Mouse (Mus musculus) ES-E14 (cell line): ENCODE measurements around the gene Usf3. TPM values are rescaled to one million over a fixed set of nuclear protein-coding genes. Genes with fewer than 3 reads are reported as not detected.

Source experiments
- DNase-seq: peaks from one replicate; pipeline ENCODE4 v3.0.0-alpha.2; 2013; ENCODE audit warnings: low read depth, low spot score
- H3K27ac ChIP-seq: 2 replicates; pipeline ENCODE4 v1.5.1; 2012; ENCODE audit warnings: low read depth, mild to moderate bottlenecking, low read length, moderate library complexity, mixed read lengths; ENCODE audit not compliant: poor library complexity, insufficient read depth, severe bottlenecking
- H3K36me3 ChIP-seq: 2 replicates; pipeline ENCODE4 v1.6.1; 2012; ENCODE audit warnings: mild to moderate bottlenecking, low read length, moderate library complexity, mixed read lengths; ENCODE audit not compliant: control insufficient read depth, poor library complexity, insufficient read depth, severe bottlenecking
- H3K4me1 ChIP-seq, 2 experiments: fragments of 150-350 bp in 1 of 2; sonication (generic) in 1 of 2; 2 replicates each; pipeline ENCODE4 v1.6.1; 2012; ENCODE audit warnings: low read length in 2 of 2, mild to moderate bottlenecking in 1 of 2, mixed read lengths in 1 of 2; ENCODE audit not compliant: control insufficient read depth in 2 of 2, insufficient read depth in 2 of 2, poor library complexity in 1 of 2
- H3K4me3 ChIP-seq, 2 experiments: fragments of 150-350 bp in 1 of 2; sonication (generic) in 1 of 2; 2 replicates each; pipeline ENCODE4 v1.5.1; 2012; ENCODE audit warnings: low read length in 2 of 2, low read depth in 1 of 2, mild to moderate bottlenecking in 1 of 2, mixed read lengths in 1 of 2; ENCODE audit not compliant: insufficient read depth in 1 of 2, poor library complexity in 1 of 2, severe bottlenecking in 1 of 2
- H3K9ac ChIP-seq: 2 replicates; pipeline ENCODE4 v1.6.1; 2012; ENCODE audit warnings: low read depth, mild to moderate bottlenecking, low read length, mixed read lengths; ENCODE audit not compliant: poor library complexity, insufficient read depth, severe bottlenecking
- H3K9me3 ChIP-seq: fragments of 150-350 bp; sonication (generic); 2 replicates; pipeline ENCODE4 v1.6.1; 2012; ENCODE audit warnings: low read depth, mild to moderate bottlenecking, low read length; ENCODE audit not compliant: control insufficient read depth, insufficient read depth
- CHD2 ChIP-seq: IDR thresholded peaks from 2 replicates; pipeline ENCODE4 v1.6.1; 2014; ENCODE audit warnings: mild to moderate bottlenecking, low read depth, low read length, inconsistent platforms
- HCFC1 ChIP-seq: IDR thresholded peaks from 2 replicates; pipeline ENCODE4 v1.6.1; 2012; ENCODE audit warnings: low read length, inconsistent platforms, borderline replicate concordance; ENCODE audit not compliant: insufficient read depth
- MAFK ChIP-seq: IDR thresholded peaks from 2 replicates; pipeline ENCODE4 v1.6.1; 2014; ENCODE audit warnings: mild to moderate bottlenecking, low read depth, low read length, inconsistent platforms; ENCODE audit not compliant: insufficient read depth
- ZC3H11A ChIP-seq: IDR thresholded peaks from 2 replicates; pipeline ENCODE4 v1.6.1; 2012; ENCODE audit warnings: low read depth, mild to moderate bottlenecking, inconsistent platforms, low read length, borderline replicate concordance
- ZNF384 ChIP-seq: IDR thresholded peaks from 2 replicates; pipeline ENCODE4 v1.6.1; 2012; ENCODE audit warnings: low read depth, low read length, inconsistent platforms
- in situ Hi-C, 2 experiments: fragments of 600-800 bp; cut with MboI; formaldehyde crosslinking; loops; one replicate each; pipeline ENCODE4 v1.15.1; 2025; ENCODE audit warnings: low sequenced_read_pairs in 2 of 2, inconsistent platforms in 1 of 2; ENCODE audit not compliant: unreplicated experiment in 2 of 2
- total RNA-seq: library from RNA; depleted of rRNA; stranded (reverse); fragments of 300-350 nt; gene quantifications from 2 replicates; pipeline ENCODE4 v1.2.3, GENCODE M21; 2012

The Usf3 gene
- total RNA-seq, 1 experiment: 7.1 TPM

GRCm38 (mm10) chr16:44238835-44239263, 65.8 kb downstream of the Usf3 start:
- H3K36me3 ChIP-seq: no peaks in the 10 kb centered on the region
- DNase-seq: no peak
- TF ChIP-seq MAFK (no peak), ZC3H11A (no peak)
- no peak overlapping the region for H3K27ac ChIP-seq
- H3K9me3 ChIP-seq: no peaks in the 10 kb centered on the region
- H3K9ac ChIP-seq: no peak overlapping the region
- in situ Hi-C loops: no loop called here
- no peak overlapping the region for H3K4me3 ChIP-seq
- H3K4me1 ChIP-seq: no peaks in the 10 kb centered on the region

GRCm38 (mm10) chr16:44240406-44240805, 67.4 kb downstream of the Usf3 start:
- no peaks in the 10 kb centered on the region for H3K36me3 ChIP-seq
- no peak overlapping the region for H3K27ac ChIP-seq
- no peaks in the 10 kb centered on the region for H3K9me3 ChIP-seq
- in situ Hi-C loops: loop anchor here in 1 of 2 experiments (10.0 kb wide), 1 partner anchor 114 kb away; no protein-coding TSS in a partner anchor
- DNase-seq: no peak
- no peak overlapping the region for H3K4me3 ChIP-seq
- H3K4me1 ChIP-seq: no peaks in the 10 kb centered on the region
- TF ChIP-seq HCFC1: no peak
- 0 out of 2 replicates have a peak, but pooled peaks have one; percentile 5 for TF ChIP-seq MAFK
- TF ChIP-seq ZNF384: no peak
- no peak overlapping the region for H3K9ac ChIP-seq

DNA sequence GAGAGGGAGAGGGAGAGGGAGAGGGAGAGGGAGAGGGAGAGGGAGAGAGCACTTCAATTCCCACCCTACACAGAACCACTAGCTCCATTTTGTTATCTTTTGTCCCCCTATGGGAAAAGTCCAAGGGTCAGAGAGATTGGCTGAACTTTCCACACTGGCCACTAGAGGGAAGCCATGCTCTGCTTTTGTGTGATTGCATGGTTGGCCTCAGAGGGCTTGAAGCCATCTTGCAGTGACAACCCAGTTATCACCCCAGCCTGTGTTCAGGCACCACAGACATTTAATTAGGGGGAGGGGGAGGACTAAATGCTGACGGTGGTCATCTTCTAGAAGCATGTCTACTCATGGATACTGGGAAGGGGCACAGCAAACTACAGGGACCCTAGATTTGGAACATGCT, 69.6 kb downstream of the Usf3 start:
- Histone ChIP-seq H3K9ac (no peak overlapping the region), H3K27ac (no peak overlapping the region), H3K36me3 (no peaks in the 10 kb centered on the region), H3K4me3 (no peak overlapping the region), H3K9me3 (no peaks in the 10 kb centered on the region), H3K4me1 (no peaks in the 10 kb centered on the region)
- peak; percentile 71 for DNase-seq
- TF ChIP-seq ZC3H11A (peak; percentile 94), ZNF384 (no peak)
- in situ Hi-C loops: loop anchor here in 1 of 2 experiments (10.0 kb wide), 1 partner anchor 112 kb away; no protein-coding TSS in a partner anchor

DNA sequence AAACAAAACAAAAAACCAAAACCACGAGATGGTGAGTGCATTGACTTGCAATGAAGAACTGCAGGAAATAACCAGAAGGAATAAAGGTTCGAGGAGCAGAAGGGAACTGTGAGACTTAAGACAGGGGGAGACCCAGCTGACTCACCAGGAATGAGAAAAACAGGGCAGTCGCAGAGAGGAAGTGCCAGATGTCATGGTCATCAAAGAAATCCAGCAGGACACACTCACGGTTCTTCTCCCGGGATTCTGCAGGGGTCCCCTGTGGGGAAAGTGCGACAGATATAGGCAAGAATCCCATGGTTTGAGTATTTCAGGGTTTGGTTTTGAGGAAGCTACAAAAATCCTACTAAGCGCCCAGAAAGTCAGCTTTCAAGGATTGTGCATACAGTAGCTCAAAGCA, 70.3 kb downstream of the Usf3 start:
- in situ Hi-C loops: loop anchor here in 1 of 2 experiments (10.0 kb wide), 1 partner anchor 111 kb away; no protein-coding TSS in a partner anchor
- no peaks in the 10 kb centered on the region for H3K4me1 ChIP-seq

GRCm38 (mm10) chr16:44249985-44250384, 76.9 kb downstream of the Usf3 start:
- 0 out of 4 replicates have a peak, but pooled peaks cover 0 to 2% of the 10 kb centered on the region in 2 experiments for H3K4me1 ChIP-seq
- no peak overlapping the region for H3K9ac ChIP-seq
- no peaks in the 10 kb centered on the region for H3K36me3 ChIP-seq
- DNase-seq: no peak
- in situ Hi-C loops: loop anchor here in 1 of 2 experiments (10.0 kb wide), 1 partner anchor 105 kb away; no protein-coding TSS in a partner anchor
- TF ChIP-seq HCFC1 (no peak), ZC3H11A (no peak), CHD2 (no peak), ZNF384 (no peak), MAFK (no peak)
- H3K4me3 ChIP-seq: no peak overlapping the region
- no peak overlapping the region for H3K27ac ChIP-seq
- no peaks in the 10 kb centered on the region for H3K9me3 ChIP-seq

More for the DNA sequence above, 70.3 kb downstream of the Usf3 start:
- Histone ChIP-seq H3K9ac (no peak overlapping the region; the same call in 1 of the 2 replicates), H3K4me3 (no peak overlapping the region), H3K27ac (no peak overlapping the region), H3K9me3 (no peaks in the 10 kb centered on the region), H3K36me3 (no peaks in the 10 kb centered on the region)
- TF ChIP-seq HCFC1 (no peak), ZNF384 (no peak), CHD2 (no peak), MAFK (no peak), ZC3H11A (no peak)
- DNase-seq: no peak
